Mouse (Mus musculus) E14TG2a.4 (cell line): Measurements from ENCODE around the gene Edem1.

ENCODE experiments used
- CTCF ChIP-seq: conservative IDR thresholded peaks from 2 replicates; pipeline ENCODE4 v1.5.1; 2014; ENCODE audit warnings: low read length
- NANOG ChIP-seq: IDR thresholded peaks from 2 replicates; pipeline ENCODE4 v1.6.1; 2014; ENCODE audit warnings: borderline replicate concordance, low read length, mixed read lengths

DNA sequence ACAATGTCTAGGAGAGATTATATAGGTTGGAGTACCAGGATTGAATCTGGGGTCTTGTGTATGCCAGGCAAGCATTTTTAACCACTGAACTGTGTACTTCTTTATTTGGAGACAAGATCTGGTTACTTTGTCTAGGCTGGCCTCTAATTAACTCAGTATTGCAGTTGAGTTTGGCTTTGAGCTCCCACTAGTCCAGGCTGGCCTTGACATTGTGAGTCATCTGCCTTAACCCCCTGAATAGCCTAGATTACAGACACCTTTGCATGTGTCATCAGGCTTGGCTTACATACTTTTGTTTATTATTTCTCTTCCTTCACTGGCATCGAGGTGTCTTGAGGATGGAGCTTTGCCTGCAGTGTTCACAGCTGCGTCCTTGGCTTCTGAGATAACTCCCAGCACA lies 70.8 kb downstream of the Edem1 start:
- no peak for TF ChIP-seq CTCF
- TF ChIP-seq NANOG = no peak
